10 mouse cellular contexts compared by ENCODE assay signal in genomic region chr16:15052924-15053793, GRCm38 (mm10).
DNase-seq lines count a peak whose midpoint lies in the region; ATAC-seq and TF ChIP-seq lines count a peak whose summit lies in the region.
"Had no signal": no experiment of that assay in that cellular context is flagged by ENCODE, and none has a peak within 500 bp of the region (broad histone marks: within the 10 kb centered on the region; RNA-seq: fewer than 3 reads in every experiment).

No protein-coding gene starts in this region.

- TF ChIP-seq CTCF in hindbrain, postnatal 0 days (IDR thresholded peaks at IDR 0.05; ENCODE audit: low read depth), result peak; percentile 17

- no peak overlapping the region for H3K4me3 ChIP-seq in hindbrain, postnatal 0 days (ENCODE audit: low read length)
- H3K4me3 ChIP-seq: megakaryocyte, embryonic 14.5 days had no signal

- peak; percentile 15 for DNase-seq in R1 (ENCODE audit: low read depth, low spot score)
- DNase-seq in embryo, embryonic 11 days, result peak; percentile 94
- DNase-seq in gastrocnemius, postnatal 14 days, result peak; percentile 74
- DNase-seq in hindbrain, postnatal 0 days (ENCODE audit: low spot score), result peak; percentile 74
- peak; percentile 18 for DNase-seq in left cerebral cortex, adult 11 months (ENCODE audit: low spot score)
- peak; percentile 92 for DNase-seq in mesoderm, embryonic 11.5 days (ENCODE audit: low read depth, low spot score)
- peak; percentile 66 for DNase-seq in skeletal muscle tissue, adult 2 months (ENCODE audit: low read depth, low spot score)
- no peak for DNase-seq in spleen, postnatal 36 days (ENCODE audit: low spot score in 2 of 2)

- no peaks in the 10 kb centered on the region for H3K36me3 ChIP-seq in hindbrain, postnatal 0 days (ENCODE audit: insufficient read depth, low read length)
- H3K36me3 ChIP-seq: G1E had no signal

- intact Hi-C loops in gastrocnemius, postnatal 14 days (cut with DNase I; ENCODE audit: low total_unique reads), result no loop called here

- H3K4me2 ChIP-seq in hindbrain, postnatal 0 days (ENCODE audit: low read depth, low read length), result peak overlapping the region; percentile 39

- no peak overlapping the region for H3K27ac ChIP-seq in hindbrain, postnatal 0 days

- no peaks in the 10 kb centered on the region for H3K27me3 ChIP-seq in hindbrain, postnatal 0 days (ENCODE audit: insufficient read depth, low read length)
- H3K27me3 ChIP-seq: megakaryocyte, embryonic 14.5 days had no signal

- H3K9me3 ChIP-seq in hindbrain, postnatal 0 days (ENCODE audit: low read length), result no peaks in the 10 kb centered on the region
- H3K9me3 ChIP-seq: G1E had no signal

- H3K4me1 ChIP-seq in hindbrain, postnatal 0 days (ENCODE audit: insufficient read depth, low read length), result peaks cover 13% of the 10 kb centered on the region; the same call in 1 of the 2 replicates
- H3K4me1 ChIP-seq: megakaryocyte, embryonic 14.5 days had no signal

- 7% methylated on average over 16 of the region's 16 CpGs for WGBS in hindbrain, postnatal 0 days

- ATAC-seq in hindbrain, postnatal 0 days, result peak; percentile 84

- no peak overlapping the region for H3K9ac ChIP-seq in hindbrain, postnatal 0 days (replicated peaks; ENCODE audit: low read length)

Comparison
In these comparisons a context has a peak if more than half of its experiments do, and no peak if none do; other contexts are left out.
1. DNase-seq: peak in R1 (single experiment), embryo, embryonic 11 days (single experiment), gastrocnemius, postnatal 14 days (single experiment), hindbrain, postnatal 0 days (single experiment), left cerebral cortex, adult 11 months (single experiment), mesoderm, embryonic 11.5 days (single experiment) and skeletal muscle tissue, adult 2 months (single experiment); none in spleen, postnatal 36 days (0 of 2).